Mouse (Mus musculus): Measurements from ENCODE around the gene Pdha1. TPM values are rescaled to one million over a fixed set of nuclear protein-coding genes. Genes with fewer than 3 reads are reported as not detected.

Pdha1 gene
- polyA plus RNA-seq, 2 experiments: 34.8 to 51.2 TPM

- no peaks in the 10 kb centered on the region for H3K9me3 ChIP-seq (ENCODE audit: control insufficient read depth, low read length)
- DNase-seq (ENCODE audit: low read depth in 3 of 3, low spot score in 3 of 3) (no peak), ATAC-seq (ENCODE audit: insufficient read depth) (no peak)
- H3K36me3 ChIP-seq (replicated peaks; ENCODE audit: control insufficient read depth, insufficient read depth, low read depth): no peaks in the 10 kb centered on the region
- no peak overlapping the region for H3K9ac ChIP-seq (replicated peaks)
- WGBS (ENCODE audit: insufficient replicate concordance): 42% methylated on average over 4 of the region's 4 CpGs
- H3K4me1 ChIP-seq (replicated peaks; ENCODE audit: control insufficient read depth in 2 of 2, insufficient read depth in 2 of 2, low read length in 1 of 2): no peaks in the 10 kb centered on the region
- H3K4me3 ChIP-seq (ENCODE audit: insufficient read depth in 1 of 2, low read depth in 2 of 2, low read length in 2 of 2): no peak overlapping the region
- H3K4me2 ChIP-seq (ENCODE audit: low read depth): no peak overlapping the region
- H3K27me3 ChIP-seq (ENCODE audit: control insufficient read depth, insufficient read depth, low read length): no peaks in the 10 kb centered on the region
- H3K27ac ChIP-seq: no peak overlapping the region
- TF ChIP-seq CTCF (IDR thresholded peaks at IDR 0.05; ENCODE audit: low read depth) (peak; percentile 12; the same call in 1 of the 2 replicates), EP300 (IDR thresholded peaks at IDR 0.05; ENCODE audit: low read depth) (no peak)
Observed at GRCm38 (mm10) chrX:160153147-160153815, 15.1 kb upstream of the Pdha1 start.

- Histone ChIP-seq H3K9me3 (ENCODE audit: control insufficient read depth, low read length) (no peaks in the 10 kb centered on the region), H3K4me2 (ENCODE audit: low read depth) (no peak overlapping the region), H3K9ac (replicated peaks) (no peak overlapping the region), H3K4me1 (replicated peaks; ENCODE audit: control insufficient read depth in 2 of 2, insufficient read depth in 2 of 2, low read length in 1 of 2) (no peaks in the 10 kb centered on the region), H3K36me3 (replicated peaks; ENCODE audit: control insufficient read depth, insufficient read depth, low read depth) (no peaks in the 10 kb centered on the region), H3K4me3 (ENCODE audit: insufficient read depth in 1 of 2, low read depth in 2 of 2, low read length in 2 of 2) (no peak overlapping the region), H3K27ac (no peak overlapping the region), H3K27me3 (ENCODE audit: control insufficient read depth, insufficient read depth, low read length) (no peaks in the 10 kb centered on the region)
- ATAC-seq (ENCODE audit: insufficient read depth): no peak
- 64% methylated on average over 3 of the region's 3 CpGs for WGBS (ENCODE audit: insufficient replicate concordance)
- TF ChIP-seq CTCF (IDR thresholded peaks at IDR 0.05; ENCODE audit: low read depth) (no peak), EP300 (IDR thresholded peaks at IDR 0.05; ENCODE audit: low read depth) (no peak)
- DNase-seq (ENCODE audit: low read depth in 3 of 3, low spot score in 3 of 3): no peak
Observed at GRCm38 (mm10) chrX:160148859-160149258, 10.6 kb upstream of the Pdha1 start.

- TF ChIP-seq EP300 (IDR thresholded peaks at IDR 0.05; ENCODE audit: low read depth): no peak
- no peak for TF ChIP-seq CTCF (IDR thresholded peaks at IDR 0.05; ENCODE audit: low read depth)
- no peak overlapping the region for H3K4me3 ChIP-seq (ENCODE audit: insufficient read depth in 1 of 2, low read depth in 2 of 2, low read length in 2 of 2)
- DNase-seq (ENCODE audit: low read depth in 3 of 3, low spot score in 3 of 3): no peak
- no peak overlapping the region for H3K9ac ChIP-seq (replicated peaks)
- no peaks in the 10 kb centered on the region for H3K27me3 ChIP-seq (ENCODE audit: control insufficient read depth, insufficient read depth, low read length)
- H3K9me3 ChIP-seq (ENCODE audit: control insufficient read depth, low read length): no peaks in the 10 kb centered on the region
- H3K27ac ChIP-seq: no peak overlapping the region
- no peaks in the 10 kb centered on the region for H3K4me1 ChIP-seq (replicated peaks; ENCODE audit: control insufficient read depth in 2 of 2, insufficient read depth in 2 of 2, low read length in 1 of 2)
- H3K36me3 ChIP-seq (replicated peaks; ENCODE audit: control insufficient read depth, insufficient read depth, low read depth): no peaks in the 10 kb centered on the region
- H3K4me2 ChIP-seq (ENCODE audit: low read depth): no peak overlapping the region
- WGBS (ENCODE audit: insufficient replicate concordance): 66% methylated on average over 3 of the region's 3 CpGs
- ATAC-seq (ENCODE audit: insufficient read depth): no peak
Observed at GRCm38 (mm10) chrX:160147406-160147805, 9.2 kb upstream of the Pdha1 start.

GRCm38 (mm10) chrX:160146806-160147205 lies 8.6 kb upstream of the Pdha1 start:
- Histone ChIP-seq H3K4me1 (replicated peaks; ENCODE audit: control insufficient read depth in 2 of 2, insufficient read depth in 2 of 2, low read length in 1 of 2) (no peaks in the 10 kb centered on the region), H3K27ac (no peak overlapping the region), H3K9ac (replicated peaks) (no peak overlapping the region), H3K4me2 (ENCODE audit: low read depth) (no peak overlapping the region), H3K36me3 (replicated peaks; ENCODE audit: control insufficient read depth, insufficient read depth, low read depth) (no peaks in the 10 kb centered on the region), H3K9me3 (ENCODE audit: control insufficient read depth, low read length) (no peaks in the 10 kb centered on the region), H3K4me3 (ENCODE audit: insufficient read depth in 1 of 2, low read depth in 2 of 2, low read length in 2 of 2) (no peak overlapping the region), H3K27me3 (ENCODE audit: control insufficient read depth, insufficient read depth, low read length) (no peaks in the 10 kb centered on the region)
- DNase-seq (ENCODE audit: low read depth in 3 of 3, low spot score in 3 of 3): no peak
- WGBS (ENCODE audit: insufficient replicate concordance): 60% methylated on average over 4 of the region's 4 CpGs
- TF ChIP-seq CTCF (IDR thresholded peaks at IDR 0.05; ENCODE audit: low read depth) (no peak), EP300 (IDR thresholded peaks at IDR 0.05; ENCODE audit: low read depth) (no peak)
- ATAC-seq (ENCODE audit: insufficient read depth): no peak

- H3K27ac ChIP-seq: no peak overlapping the region
- H3K4me2 ChIP-seq (ENCODE audit: low read depth): peak overlapping the region; percentile 66
- peak overlapping the region; percentile 62 to 90 for H3K4me3 ChIP-seq (ENCODE audit: insufficient read depth in 1 of 2, low read depth in 2 of 2, low read length in 2 of 2)
- WGBS (ENCODE audit: insufficient replicate concordance): 17% methylated on average over 18 of the region's 18 CpGs
- ATAC-seq (ENCODE audit: insufficient read depth): peak; percentile 1; the same call in 1 of the 2 replicates
- peak overlapping the region; percentile 65 for H3K9ac ChIP-seq (replicated peaks)
- no peaks in the 10 kb centered on the region for H3K27me3 ChIP-seq (ENCODE audit: control insufficient read depth, insufficient read depth, low read length)
- H3K9me3 ChIP-seq (ENCODE audit: control insufficient read depth, low read length): no peaks in the 10 kb centered on the region
- peaks cover 0 to 7% of the 10 kb centered on the region in 2 experiments; a peak in 2 of 4 replicates for H3K4me1 ChIP-seq (replicated peaks; ENCODE audit: control insufficient read depth in 2 of 2, insufficient read depth in 2 of 2, low read length in 1 of 2)
- no peak for DNase-seq (ENCODE audit: low read depth in 3 of 3, low spot score in 3 of 3)
- H3K36me3 ChIP-seq (replicated peaks; ENCODE audit: control insufficient read depth, insufficient read depth, low read depth): no peaks in the 10 kb centered on the region
- TF ChIP-seq CTCF (IDR thresholded peaks at IDR 0.05; ENCODE audit: low read depth): no peak
- TF ChIP-seq EP300 (IDR thresholded peaks at IDR 0.05; ENCODE audit: low read depth): no peak
Observed at GRCm38 (mm10) chrX:160137177-160137860, 894 bp downstream of the Pdha1 start.
